Mouse (Mus musculus) MEL (cell line): ENCODE results near the gene Myl6b.

ENCODE experiments used
- EP300 ChIP-seq, 2 experiments: IDR thresholded peaks; 2 replicates each; pipeline ENCODE4 v1.6.1; 2011; ENCODE audit warnings: improper control_type of control experiment in 2 of 2, low read length in 2 of 2, low read depth in 1 of 2, mild to moderate bottlenecking in 1 of 2
- ETS1 ChIP-seq: IDR thresholded peaks from 2 replicates; pipeline ENCODE4 v1.6.1; 2012; ENCODE audit warnings: low read depth, mild to moderate bottlenecking, inconsistent platforms, low read length, improper control_type of control experiment, moderate library complexity
- HCFC1 ChIP-seq: IDR thresholded peaks from 2 replicates; pipeline ENCODE4 v1.6.1; 2012; ENCODE audit warnings: low read depth, mild to moderate bottlenecking, inconsistent platforms, low read length, improper control_type of control experiment, moderate library complexity
- MAZ ChIP-seq: IDR thresholded peaks from 2 replicates; pipeline ENCODE4 v1.6.1; 2012; ENCODE audit warnings: low read depth, mild to moderate bottlenecking, inconsistent platforms, low read length, improper control_type of control experiment
- MYC ChIP-seq: IDR thresholded peaks from 2 replicates; pipeline ENCODE4 v1.6.1; 2011; ENCODE audit warnings: low read depth, mild to moderate bottlenecking, low read length, improper control_type of control experiment, moderate library complexity
- NRF1 ChIP-seq: IDR thresholded peaks from 2 replicates; pipeline ENCODE4 v1.6.1; 2014; ENCODE audit warnings: low read depth, mild to moderate bottlenecking, inconsistent platforms, low read length, improper control_type of control experiment, moderate library complexity; ENCODE audit not compliant: poor library complexity, insufficient read depth, severe bottlenecking
- POLR2A ChIP-seq, 2 experiments: IDR thresholded peaks; 2 replicates each; pipeline ENCODE4 v1.6.1; 2011 to 2012; ENCODE audit warnings: low read length in 2 of 2, mild to moderate bottlenecking in 2 of 2, control low read depth in 1 of 2, improper control_type of control experiment in 1 of 2, low read depth in 1 of 2, moderate library complexity in 1 of 2; ENCODE audit not compliant: control insufficient read depth in 1 of 2, insufficient read depth in 1 of 2, poor library complexity in 1 of 2
- SIN3A ChIP-seq: IDR thresholded peaks from 2 replicates; pipeline ENCODE4 v1.6.1; 2012; ENCODE audit warnings: low read length, improper control_type of control experiment, inconsistent platforms
- USF2 ChIP-seq, 2 experiments: IDR thresholded peaks; 2 replicates each; pipeline ENCODE4 v1.6.1; 2011 to 2012; ENCODE audit warnings: improper control_type of control experiment in 2 of 2, low read length in 2 of 2, borderline replicate concordance in 1 of 2, inconsistent platforms in 1 of 2, low read depth in 1 of 2, mild to moderate bottlenecking in 1 of 2; ENCODE audit not compliant: insufficient read depth in 1 of 2

DNA sequence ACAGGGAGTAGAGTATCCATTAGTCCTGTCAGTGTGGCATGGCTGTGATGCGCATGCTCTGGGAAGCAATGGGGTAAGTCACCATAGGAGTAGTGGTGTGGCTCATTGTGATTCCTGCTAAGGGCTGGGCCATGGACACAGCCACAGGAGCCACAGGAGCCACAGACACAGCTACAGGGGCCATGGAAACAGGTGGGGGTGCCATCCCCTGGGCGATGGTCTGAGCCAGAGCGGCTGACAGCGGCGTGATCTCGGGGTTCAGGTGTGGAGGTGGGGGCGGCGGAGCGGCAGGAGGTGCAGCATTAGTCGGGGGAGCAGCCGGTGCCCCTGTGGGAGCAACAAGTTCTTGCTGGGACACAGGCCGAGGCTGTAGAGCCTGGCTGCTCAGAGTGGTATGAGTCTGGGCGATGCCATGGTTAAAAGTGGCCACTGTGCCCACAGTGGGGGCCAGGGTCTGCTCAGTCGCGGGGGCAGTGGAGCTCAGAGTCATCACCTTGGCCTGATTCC lies 45.7 kb upstream of the Myl6b start:
- TF ChIP-seq SIN3A (no peak), NRF1 (no peak), POLR2A (IDR thresholded peaks at IDR 0.05; ENCODE audit: control insufficient read depth in 1 of 2, insufficient read depth in 1 of 2, low read depth in 1 of 2, low read length in 2 of 2, poor library complexity in 1 of 2) (no peak), USF2 (IDR thresholded peaks at IDR 0.05; ENCODE audit: borderline replicate concordance in 1 of 2, insufficient read depth in 1 of 2, low read depth in 1 of 2, low read length in 2 of 2) (no peak), EP300 (IDR thresholded peaks at IDR 0.05; ENCODE audit: low read depth in 1 of 2, low read length in 2 of 2) (no peak), HCFC1 (no peak), MYC (no peak), ETS1 (no peak), MAZ (no peak)
